Mouse (Mus musculus) limb, embryonic 15.5 days (tissue): ENCODE measurements around the gene Arhgef40. TPM values are rescaled to one million over a fixed set of nuclear protein-coding genes. Genes with fewer than 3 reads are reported as not detected.
"Not testable (repeated sequence)": the region's sequence is repeated elsewhere in the genome, so short reads cannot be mapped to it uniquely, and the experiment has no call there.

Experiments used
- ATAC-seq: fragments of 200-750 bp; cut with Nextera tagmentation; 2 replicates; pipeline ENCODE4 v1.8.0; 2017; ENCODE audit warnings: low read depth, moderate TSS enrichment; ENCODE audit not compliant: insufficient number of reproducible peaks, low FRiP score, low TSS enrichment
- H3K27ac ChIP-seq: fragments of 300-500 bp; sonication (generic); 2 replicates; pipeline ENCODE4 v1.5.1; 2015; ENCODE audit warnings: moderate library complexity, mild to moderate bottlenecking, inconsistent platforms
- H3K27me3 ChIP-seq: fragments of 300-500 bp; sonication (generic); 2 replicates; pipeline ENCODE4 v1.6.1; 2015; ENCODE audit warnings: inconsistent platforms
- H3K36me3 ChIP-seq: fragments of 300-500 bp; sonication (generic); 2 replicates; pipeline ENCODE4 v1.6.1; 2015; ENCODE audit warnings: inconsistent platforms
- H3K4me1 ChIP-seq: fragments of 300-500 bp; sonication (generic); 2 replicates; pipeline ENCODE4 v1.6.1; 2015; ENCODE audit warnings: inconsistent platforms
- H3K4me2 ChIP-seq: fragments of 300-500 bp; sonication (generic); 2 replicates; pipeline ENCODE4 v1.6.1; 2015; ENCODE audit warnings: mild to moderate bottlenecking, inconsistent platforms
- H3K4me3 ChIP-seq: fragments of 300-500 bp; sonication (generic); 2 replicates; pipeline ENCODE4 v1.5.1; 2015; ENCODE audit warnings: mild to moderate bottlenecking, inconsistent platforms
- H3K9ac ChIP-seq: fragments of 300-500 bp; sonication (generic); 2 replicates; pipeline ENCODE4 v1.6.1; 2015; ENCODE audit warnings: inconsistent platforms
- H3K9me3 ChIP-seq: fragments of 300-500 bp; sonication (generic); 2 replicates; pipeline ENCODE4 v1.6.1; 2016; ENCODE audit warnings: inconsistent platforms
- WGBS: fragments of 180-500 bp; shearing (Covaris S2); methylation state at CpG from one replicate; pipeline ENCODE4 v1.1.7; 2015; 5-methylcytosine and 5-hydroxymethylcytosine counted together
- polyA plus RNA-seq: library from polyadenylated mRNA; unstranded; fragments of >200 nt; fragmentation: Nextera tagmentation; extraction: Ambion mirVana; gene quantifications from 2 replicates; pipeline ENCODE4 v1.2.1, GENCODE M21; 2015

Arhgef40 gene
- polyA plus RNA-seq, 1 experiment from 2014 or later: 149 TPM

DNA sequence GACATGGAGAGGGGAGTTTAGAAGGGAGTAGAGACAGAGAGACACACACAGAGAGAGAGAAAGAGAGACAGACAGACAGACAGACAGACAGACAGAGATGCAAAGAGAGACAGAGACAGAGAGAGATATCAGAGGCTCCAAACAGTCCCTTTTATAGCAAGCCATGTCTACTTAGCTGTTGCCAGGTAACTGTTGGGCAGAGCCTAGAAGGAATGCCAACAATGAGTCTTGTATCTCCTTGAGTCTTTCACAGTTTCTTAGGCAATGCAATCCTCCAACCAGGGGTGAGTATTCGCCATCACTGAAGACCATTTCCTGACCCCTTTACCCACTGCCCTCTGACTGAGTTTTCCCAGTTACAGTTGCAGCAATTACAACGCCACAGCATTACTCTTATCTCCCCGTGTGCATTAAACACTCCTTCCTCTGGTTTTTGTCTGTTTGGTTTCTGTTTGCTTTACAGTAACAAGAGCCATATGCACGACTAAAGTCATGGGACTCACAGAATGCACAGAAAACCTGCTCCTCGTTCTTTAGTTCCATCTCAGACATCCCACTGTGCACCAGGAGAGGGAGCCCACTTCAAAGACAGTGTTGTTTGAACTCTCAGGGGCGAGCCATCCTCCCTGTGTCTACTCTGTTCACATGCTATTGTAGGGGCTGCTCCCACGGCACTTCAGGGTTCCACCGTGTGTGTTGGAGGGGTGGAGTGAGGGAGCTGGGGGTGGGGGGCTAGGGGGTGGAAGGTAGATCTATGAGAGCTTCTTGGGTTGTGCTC lies 60.6 kb downstream of the Arhgef40 start:
- Histone ChIP-seq H3K36me3 (no peaks in the 10 kb centered on the region), H3K4me3 (no peak overlapping the region), H3K4me1 (peaks cover 3% of the 10 kb centered on the region; the same call in 1 of the 2 replicates), H3K4me2 (no peak overlapping the region), H3K27me3 (no peaks in the 10 kb centered on the region), H3K9me3 (no peaks in the 10 kb centered on the region), H3K27ac (no peak overlapping the region), H3K9ac (no peak overlapping the region)
- 8% methylated on average over 8 of the region's 8 CpGs for WGBS
- no peak for ATAC-seq

DNA sequence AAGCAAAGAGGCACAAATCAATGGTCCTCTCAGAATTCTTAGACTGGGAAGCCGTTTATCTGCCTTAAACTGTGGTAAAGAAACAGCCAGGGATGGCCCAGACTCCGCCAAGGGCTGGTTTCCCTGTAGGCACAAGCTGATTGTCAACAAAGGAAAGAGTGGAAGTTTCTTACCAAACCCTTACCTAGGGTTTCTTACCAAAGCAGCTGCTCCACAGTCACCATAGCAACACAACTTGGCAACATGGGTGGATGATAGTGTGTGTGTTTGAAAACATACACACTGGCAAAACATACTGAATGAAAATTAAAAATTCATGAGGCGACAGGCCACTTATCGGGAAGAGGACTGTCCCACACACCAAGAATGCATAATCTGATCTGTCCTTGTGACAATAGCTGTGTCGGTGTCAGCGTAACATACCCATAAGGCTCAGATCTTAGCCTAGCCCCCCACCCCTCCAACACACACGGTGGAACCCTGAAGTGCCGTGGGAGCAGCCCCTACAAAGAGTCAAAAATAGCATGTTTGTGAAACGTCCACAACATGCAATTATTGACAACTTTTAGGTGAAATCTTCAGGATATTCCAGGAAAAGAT lies 61.5 kb downstream of the Arhgef40 start:
- Histone ChIP-seq H3K27ac (no peak overlapping the region), H3K4me1 (peaks cover 3% of the 10 kb centered on the region; the same call in 1 of the 2 replicates), H3K4me2 (no peak overlapping the region), H3K9ac (no peak overlapping the region), H3K4me3 (no peak overlapping the region), H3K27me3 (no peaks in the 10 kb centered on the region), H3K36me3 (no peaks in the 10 kb centered on the region), H3K9me3 (no peaks in the 10 kb centered on the region)
- WGBS: 83% methylated on average over 9 of the region's 9 CpGs
- ATAC-seq: no peak

DNA sequence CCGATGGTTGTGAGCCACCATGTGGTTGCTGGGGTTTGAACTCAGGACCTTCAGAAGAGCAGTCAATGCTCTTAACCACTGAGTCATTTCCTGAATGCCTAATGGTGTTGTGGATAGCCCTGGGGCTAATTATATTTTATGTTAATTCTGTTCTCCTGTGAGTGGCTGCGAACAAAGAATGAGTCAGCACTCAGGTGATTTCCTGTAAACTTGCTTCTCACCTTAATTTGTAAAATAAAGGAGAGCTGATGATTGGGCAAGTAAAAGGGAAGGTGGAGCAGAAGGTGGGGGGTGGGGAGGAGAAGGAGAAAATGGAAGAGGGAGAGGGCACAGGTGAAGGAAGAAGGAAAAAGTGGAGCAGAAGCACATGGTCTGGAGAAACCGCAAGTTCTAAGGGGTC lies 68.2 kb downstream of the Arhgef40 start:
- not testable (repeated sequence) for H3K9ac ChIP-seq, ATAC-seq, H3K27ac ChIP-seq, H3K9me3 ChIP-seq, H3K4me3 ChIP-seq, H3K36me3 ChIP-seq, H3K4me2 ChIP-seq, H3K4me1 ChIP-seq, H3K27me3 ChIP-seq
- WGBS: 78% methylated on average over 3 of the region's 3 CpGs

Other genes starting within 250 kb of the Arhgef40 start
- gene Ang4, start 211.1 kb upstream of the Arhgef40 start, polyA plus RNA-seq: not detected in 2 replicates
- gene AY358078, start 184.7 kb upstream of the Arhgef40 start, polyA plus RNA-seq: not detected in 2 replicates
- not detected in 2 replicates for gene Ear6, start 131.0 kb upstream of the Arhgef40 start, polyA plus RNA-seq
- 46.8 and 48.4 TPM in 2 replicates for gene Mettl17, start 99.9 kb upstream of the Arhgef40 start, polyA plus RNA-seq
- gene Slc39a2, start 91.8 kb upstream of the Arhgef40 start, polyA plus RNA-seq: 6.0 and 6.1 TPM in 2 replicates
- gene Ndrg2, start 70.6 kb upstream of the Arhgef40 start, polyA plus RNA-seq: 105 and 117 TPM in 2 replicates
- not detected in 2 replicates for gene Tppp2, start 66.3 kb upstream of the Arhgef40 start, polyA plus RNA-seq
- gene Rnase13, start 61.9 kb upstream of the Arhgef40 start, polyA plus RNA-seq: not detected in 2 replicates
- 0.29 and 0.37 TPM in 2 replicates for gene Tmem253, start 30.9 kb downstream of the Arhgef40 start, polyA plus RNA-seq
- 26.7 and 27.5 TPM in 2 replicates for gene Zfp219, start 36.0 kb downstream of the Arhgef40 start, polyA plus RNA-seq
- not detected in 2 replicates for gene Olfr221, start 57.7 kb downstream of the Arhgef40 start, polyA plus RNA-seq
- 520 and 558 TPM in 2 replicates for gene Hnrnpc, start 119.3 kb downstream of the Arhgef40 start, polyA plus RNA-seq
- 55.9 and 59.3 TPM in 2 replicates for gene Rpgrip1, start 126.0 kb downstream of the Arhgef40 start, polyA plus RNA-seq
- gene Supt16, start 212.7 kb downstream of the Arhgef40 start, polyA plus RNA-seq: 47.4 and 51.4 TPM in 2 replicates